Mouse (Mus musculus): ENCODE measurements at regions not wholly inside any gene's neighbourhood (a gene's known extent, or its start where the extent isn't known, plus 50 kb on each side); places are given as distances from the start of the nearest gene placed in this dataset.

DNA sequence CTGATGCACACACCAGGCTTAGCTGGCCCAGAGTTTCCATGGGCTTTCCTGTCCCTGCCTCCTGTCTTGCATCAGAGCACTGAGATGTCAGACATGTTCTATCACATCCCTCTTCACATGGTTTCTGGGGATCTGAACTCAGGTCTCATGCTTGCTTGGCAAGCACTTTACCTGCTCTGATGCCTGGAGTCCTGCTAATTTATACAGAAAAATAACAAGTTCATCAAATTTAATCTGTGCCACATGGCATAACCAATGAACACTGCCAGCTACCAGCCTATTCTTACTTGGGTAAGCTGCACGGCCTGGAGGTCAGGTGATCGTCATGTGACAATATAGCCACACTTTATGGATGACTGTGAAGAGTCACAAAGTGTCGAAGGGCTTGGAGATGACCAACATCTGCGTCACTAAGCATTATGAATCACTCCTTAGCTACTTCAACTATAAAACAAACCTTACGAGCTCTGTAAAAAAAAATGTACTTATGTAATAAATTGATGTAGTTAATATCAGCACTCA lies 186.2 kb downstream of the Hlx start:
- TF ChIP-seq POLR2A (IDR thresholded peaks at IDR 0.05; ENCODE audit: extremely low read depth, insufficient read depth, low read length) (no peak), CTCF (IDR thresholded peaks at IDR 0.05; ENCODE audit: extremely low read depth, insufficient read depth, low read length) (no peak)
- Histone ChIP-seq H3K27ac (ENCODE audit: insufficient read depth, low read length) (no peak overlapping the region), H3K4me1 (ENCODE audit: control insufficient read depth, insufficient read depth, low read length) (no peaks in the 10 kb centered on the region)

GRCm38 (mm10) chr1:184545111-184545510 lies 187.3 kb downstream of the Hlx start:
- TF ChIP-seq POLR2A (IDR thresholded peaks at IDR 0.05; ENCODE audit: extremely low read depth, insufficient read depth, low read length) (no peak), CTCF (IDR thresholded peaks at IDR 0.05; ENCODE audit: extremely low read depth, insufficient read depth, low read length) (no peak)
- Histone ChIP-seq H3K4me1 (ENCODE audit: control insufficient read depth, insufficient read depth, low read length) (no peaks in the 10 kb centered on the region), H3K4me3 (ENCODE audit: insufficient read depth, low read length) (no peak overlapping the region), H3K27ac (ENCODE audit: insufficient read depth, low read length) (no peak overlapping the region)

More for the DNA sequence above, 186.2 kb downstream of the Hlx start:
- H3K4me3 ChIP-seq (ENCODE audit: insufficient read depth, low read length): no peak overlapping the region

GRCm38 (mm10) chr1:184542321-184543115 lies 189.9 kb downstream of the Hlx start:
- no peaks in the 10 kb centered on the region for H3K4me1 ChIP-seq (ENCODE audit: control insufficient read depth, insufficient read depth, low read length)
- H3K27ac ChIP-seq (ENCODE audit: insufficient read depth, low read length): no peak overlapping the region
- no peak for TF ChIP-seq CTCF (IDR thresholded peaks at IDR 0.05; ENCODE audit: extremely low read depth, insufficient read depth, low read length)
- TF ChIP-seq POLR2A (IDR thresholded peaks at IDR 0.05; ENCODE audit: extremely low read depth, insufficient read depth, low read length): no peak
- H3K4me3 ChIP-seq (ENCODE audit: insufficient read depth, low read length): no peak overlapping the region

- Histone ChIP-seq H3K27ac (ENCODE audit: insufficient read depth, low read length) (no peak overlapping the region), H3K4me1 (ENCODE audit: control insufficient read depth, insufficient read depth, low read length) (no peaks in the 10 kb centered on the region), H3K4me3 (ENCODE audit: insufficient read depth, low read length) (no peak overlapping the region)
- TF ChIP-seq CTCF (IDR thresholded peaks at IDR 0.05; ENCODE audit: extremely low read depth, insufficient read depth, low read length) (no peak), POLR2A (IDR thresholded peaks at IDR 0.05; ENCODE audit: extremely low read depth, insufficient read depth, low read length) (no peak)
Observed at GRCm38 (mm10) chr1:184539818-184540217, 192.6 kb downstream of the Hlx start.

- Histone ChIP-seq H3K27ac (ENCODE audit: insufficient read depth, low read length) (no peak overlapping the region), H3K4me1 (ENCODE audit: control insufficient read depth, insufficient read depth, low read length) (no peaks in the 10 kb centered on the region), H3K4me3 (ENCODE audit: insufficient read depth, low read length) (no peak overlapping the region)
- TF ChIP-seq POLR2A (IDR thresholded peaks at IDR 0.05; ENCODE audit: extremely low read depth, insufficient read depth, low read length) (no peak), CTCF (IDR thresholded peaks at IDR 0.05; ENCODE audit: extremely low read depth, insufficient read depth, low read length) (no peak)
Observed at GRCm38 (mm10) chr1:184536311-184537200, 195.9 kb downstream of the Hlx start.

GRCm38 (mm10) chr1:184535691-184536090 lies 196.7 kb downstream of the Hlx start:
- Histone ChIP-seq H3K4me3 (ENCODE audit: insufficient read depth, low read length) (no peak overlapping the region), H3K4me1 (ENCODE audit: control insufficient read depth, insufficient read depth, low read length) (no peaks in the 10 kb centered on the region), H3K27ac (ENCODE audit: insufficient read depth, low read length) (no peak overlapping the region)
- no peak for TF ChIP-seq POLR2A (IDR thresholded peaks at IDR 0.05; ENCODE audit: extremely low read depth, insufficient read depth, low read length)

GRCm38 (mm10) chr1:184534511-184534910 lies 197.9 kb downstream of the Hlx start:
- no peaks in the 10 kb centered on the region for H3K4me1 ChIP-seq (ENCODE audit: control insufficient read depth, insufficient read depth, low read length)
- no peak for TF ChIP-seq POLR2A (IDR thresholded peaks at IDR 0.05; ENCODE audit: extremely low read depth, insufficient read depth, low read length)
- no peak for TF ChIP-seq CTCF (IDR thresholded peaks at IDR 0.05; ENCODE audit: extremely low read depth, insufficient read depth, low read length)
- no peak overlapping the region for H3K27ac ChIP-seq (ENCODE audit: insufficient read depth, low read length)
- no peak overlapping the region for H3K4me3 ChIP-seq (ENCODE audit: insufficient read depth, low read length)

DNA sequence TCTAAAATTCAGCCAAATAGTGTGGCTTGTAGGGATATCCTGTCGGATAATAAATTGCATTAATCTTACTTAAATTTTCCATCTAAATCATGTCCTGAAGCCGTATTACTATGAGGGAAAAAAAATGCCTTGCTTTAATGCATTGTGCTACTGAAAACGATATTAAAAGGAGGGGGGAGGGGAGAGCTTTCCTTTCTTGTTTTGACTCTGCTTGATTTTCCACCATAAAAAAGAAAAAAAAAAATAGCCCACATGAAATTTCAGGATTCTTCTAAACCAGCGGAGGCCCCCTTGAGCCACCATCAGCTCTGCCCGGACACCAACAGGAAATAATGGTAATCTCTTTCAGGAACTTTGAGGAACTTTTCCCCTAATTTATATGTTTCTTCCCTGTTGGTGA lies 198.5 kb downstream of the Hlx start:
- H3K4me3 ChIP-seq (ENCODE audit: insufficient read depth, low read length): no peak overlapping the region
- no peaks in the 10 kb centered on the region for H3K4me1 ChIP-seq (ENCODE audit: control insufficient read depth, insufficient read depth, low read length)
- H3K27ac ChIP-seq (ENCODE audit: insufficient read depth, low read length): no peak overlapping the region
- TF ChIP-seq POLR2A (IDR thresholded peaks at IDR 0.05; ENCODE audit: extremely low read depth, insufficient read depth, low read length) (no peak), CTCF (IDR thresholded peaks at IDR 0.05; ENCODE audit: extremely low read depth, insufficient read depth, low read length) (no peak)

- Histone ChIP-seq H3K4me3 (ENCODE audit: insufficient read depth, low read length) (no peak overlapping the region), H3K4me1 (ENCODE audit: control insufficient read depth, insufficient read depth, low read length) (no peaks in the 10 kb centered on the region), H3K27ac (ENCODE audit: insufficient read depth, low read length) (no peak overlapping the region)
- TF ChIP-seq POLR2A (IDR thresholded peaks at IDR 0.05; ENCODE audit: extremely low read depth, insufficient read depth, low read length) (no peak), CTCF (IDR thresholded peaks at IDR 0.05; ENCODE audit: extremely low read depth, insufficient read depth, low read length) (no peak)
Observed at GRCm38 (mm10) chr1:184532488-184533055, 199.8 kb downstream of the Hlx start.

Data from cortical plate, adult 2 months (tissue).